Mouse (Mus musculus) olfactory bulb, adult 2 months (tissue): ENCODE data around the gene Palld.

Experiments used
- CTCF ChIP-seq: fragments of 200-500 bp; IDR thresholded peaks from 2 replicates; pipeline ENCODE4 v1.5.1; 2012; ENCODE audit warnings: low read depth, mild to moderate bottlenecking, low read length, moderate library complexity; ENCODE audit not compliant: insufficient read depth
- POLR2A ChIP-seq: fragments of 200-500 bp; IDR thresholded peaks from 2 replicates; pipeline ENCODE4 v1.6.1; 2012; ENCODE audit warnings: mild to moderate bottlenecking, low read depth, low read length, moderate library complexity; ENCODE audit not compliant: insufficient read depth

DNA sequence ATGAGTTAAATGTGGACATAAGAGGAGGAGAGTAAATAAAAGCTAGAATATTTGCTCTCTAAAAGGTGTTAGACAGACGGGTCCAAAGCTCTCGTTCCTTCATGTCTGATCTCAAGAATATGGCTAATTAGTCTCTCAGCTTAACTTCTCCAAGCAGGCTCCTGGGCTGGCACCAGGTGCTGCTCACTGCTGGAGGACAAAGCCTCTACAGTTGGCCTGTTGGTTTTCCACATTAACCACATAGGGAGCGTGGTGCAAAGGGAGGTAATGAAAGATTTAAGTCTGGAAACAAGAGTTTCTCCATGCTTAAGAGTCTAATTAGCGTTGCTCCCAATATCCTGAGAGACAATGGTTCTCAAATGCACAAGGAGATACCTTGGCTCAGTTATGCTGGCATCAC lies 209.6 kb downstream of the Palld start:
- TF ChIP-seq CTCF (no peak), POLR2A (no peak)
